Mouse (Mus musculus) myocyte (in vitro differentiated cells): ENCODE results near the gene Tmem127.

Source experiments
- CEBPB ChIP-seq: IDR thresholded peaks from 2 replicates; pipeline ENCODE4 v1.6.1; 2011; ENCODE audit warnings: mild to moderate bottlenecking, moderate library complexity; ENCODE audit not compliant: poor library complexity, insufficient read depth, severe bottlenecking
- E2F4 ChIP-seq: IDR thresholded peaks from one replicate; pipeline ENCODE4 v1.6.1; 2011; ENCODE audit warnings: mild to moderate bottlenecking, control low read depth, moderate library complexity; ENCODE audit not compliant: insufficient read depth
- MAX ChIP-seq: IDR thresholded peaks from one replicate; pipeline ENCODE4 v1.6.1; 2011; ENCODE audit warnings: low read depth, mild to moderate bottlenecking, control low read depth
- MYOD1 ChIP-seq, 3 experiments: IDR thresholded peaks; one replicate each; pipeline ENCODE4 v1.6.1; 2011; ENCODE audit warnings: control low read depth in 2 of 3, low read depth in 2 of 3, mild to moderate bottlenecking in 2 of 3, moderate library complexity in 1 of 3; ENCODE audit not compliant: insufficient read length in 2 of 3, control insufficient read depth in 1 of 3
- MYOG ChIP-seq, 3 experiments: IDR thresholded peaks; one replicate each; pipeline ENCODE4 v1.6.1; 2011; ENCODE audit warnings: control low read depth in 2 of 3, low read depth in 2 of 3, mild to moderate bottlenecking in 2 of 3; ENCODE audit not compliant: insufficient read length in 2 of 3, control insufficient read depth in 1 of 3, insufficient read depth in 1 of 3
- POLR2A ChIP-seq: IDR thresholded peaks from one replicate; pipeline ENCODE4 v1.6.1; 2011; ENCODE audit warnings: low read depth, mild to moderate bottlenecking, control low read depth, moderate library complexity; ENCODE audit not compliant: insufficient read length
- POLR2AphosphoS2 ChIP-seq: IDR thresholded peaks from one replicate; pipeline ENCODE4 v1.6.1; 2011; ENCODE audit warnings: low read depth, control low read depth; ENCODE audit not compliant: insufficient read length
- REST ChIP-seq: IDR thresholded peaks from one replicate; pipeline ENCODE4 v1.6.1; 2011; ENCODE audit warnings: mild to moderate bottlenecking, control low read depth, moderate library complexity; ENCODE audit not compliant: insufficient read depth, insufficient read length
- SRF ChIP-seq: IDR thresholded peaks from one replicate; pipeline ENCODE4 v1.6.1; 2011; ENCODE audit warnings: low read depth; ENCODE audit not compliant: control insufficient read depth, insufficient read length
- TCF12 ChIP-seq: IDR thresholded peaks from one replicate; pipeline ENCODE4 v1.6.1; 2011; ENCODE audit warnings: mild to moderate bottlenecking, control low read depth; ENCODE audit not compliant: poor library complexity, insufficient read depth, severe bottlenecking
- TCF3 ChIP-seq: IDR thresholded peaks from one replicate; pipeline ENCODE4 v1.6.1; 2011; ENCODE audit warnings: low read depth, control low read depth; ENCODE audit not compliant: insufficient read length
- USF1 ChIP-seq: IDR thresholded peaks from one replicate; pipeline ENCODE4 v1.6.1; 2011; ENCODE audit warnings: low read depth, mild to moderate bottlenecking, control low read depth, moderate library complexity

DNA sequence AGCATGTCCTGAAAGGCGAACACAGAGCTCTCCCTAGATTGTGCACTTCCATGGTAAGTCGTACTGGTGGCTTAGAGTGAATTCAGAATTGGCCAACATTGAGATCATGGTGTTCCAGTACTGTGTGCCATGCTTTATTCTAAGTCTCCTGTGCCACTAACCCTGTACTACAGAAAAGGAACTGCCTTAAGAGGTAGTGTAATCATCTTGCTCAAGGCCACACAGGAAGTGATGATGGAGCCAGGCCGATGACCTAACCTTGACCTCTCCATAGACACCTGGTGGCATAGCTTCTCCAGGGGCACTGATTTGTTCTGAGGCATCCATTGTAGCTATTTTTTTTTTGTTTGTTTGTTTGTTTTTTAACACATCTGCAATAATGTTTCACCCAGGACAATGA, 54.2 kb downstream of the Tmem127 start:
- TF ChIP-seq SRF (no peak), POLR2A (no peak), MYOD1 (IDR thresholded peaks at IDR 0.05; ENCODE audit: control insufficient read depth in 1 of 3, insufficient read length in 2 of 3, low read depth in 2 of 3) (no peak), TCF12 (no peak), MYOG (IDR thresholded peaks at IDR 0.05; ENCODE audit: control insufficient read depth in 1 of 3, insufficient read depth in 1 of 3, insufficient read length in 2 of 3, low read depth in 2 of 3) (no peak), CEBPB (no peak), POLR2AphosphoS2 (no peak), USF1 (no peak), MAX (no peak), E2F4 (no peak), REST (no peak), TCF3 (no peak)
